Mouse (Mus musculus) cerebellum, adult (tissue): ENCODE measurements at regions not wholly inside any gene's neighbourhood (a gene's known extent, or its start where the extent isn't known, plus 50 kb on each side); places are given as distances from the start of the nearest gene placed in this dataset.

Experiments used
- ATAC-seq: cut with Nextera tagmentation; 2 replicates; pipeline ENCODE4 v1.9.2; 2017; ENCODE audit warnings: mild to moderate bottlenecking, moderate library complexity, mixed read lengths; ENCODE audit not compliant: insufficient number of reproducible peaks, low FRiP score, low TSS enrichment

- ATAC-seq, result peak; percentile 73
Measured at GRCm38 (mm10) chr6:19547589-19547988, 681.5 kb downstream of the Ankrd7 start.

GRCm38 (mm10) chr6:19551932-19552331, 685.8 kb downstream of the Ankrd7 start:
- peak; percentile 91 for ATAC-seq

- peak; percentile 99 for ATAC-seq
Measured at GRCm38 (mm10) chr6:19579421-19579820, 713.3 kb downstream of the Ankrd7 start.

GRCm38 (mm10) chr6:19579887-19580286, 713.8 kb downstream of the Ankrd7 start:
- peak; percentile 77 for ATAC-seq
